Mouse (Mus musculus): ENCODE measurements around the gene Cdk11b. TPM values are rescaled to one million over a fixed set of nuclear protein-coding genes. Genes with fewer than 3 reads are reported as not detected.

Gene Cdk11b
- polyA plus RNA-seq (2015; fragmentation: Nextera tagmentation; extraction: Ambion mirVana), result 54.6 and 56.2 TPM in 2 replicates

DNA sequence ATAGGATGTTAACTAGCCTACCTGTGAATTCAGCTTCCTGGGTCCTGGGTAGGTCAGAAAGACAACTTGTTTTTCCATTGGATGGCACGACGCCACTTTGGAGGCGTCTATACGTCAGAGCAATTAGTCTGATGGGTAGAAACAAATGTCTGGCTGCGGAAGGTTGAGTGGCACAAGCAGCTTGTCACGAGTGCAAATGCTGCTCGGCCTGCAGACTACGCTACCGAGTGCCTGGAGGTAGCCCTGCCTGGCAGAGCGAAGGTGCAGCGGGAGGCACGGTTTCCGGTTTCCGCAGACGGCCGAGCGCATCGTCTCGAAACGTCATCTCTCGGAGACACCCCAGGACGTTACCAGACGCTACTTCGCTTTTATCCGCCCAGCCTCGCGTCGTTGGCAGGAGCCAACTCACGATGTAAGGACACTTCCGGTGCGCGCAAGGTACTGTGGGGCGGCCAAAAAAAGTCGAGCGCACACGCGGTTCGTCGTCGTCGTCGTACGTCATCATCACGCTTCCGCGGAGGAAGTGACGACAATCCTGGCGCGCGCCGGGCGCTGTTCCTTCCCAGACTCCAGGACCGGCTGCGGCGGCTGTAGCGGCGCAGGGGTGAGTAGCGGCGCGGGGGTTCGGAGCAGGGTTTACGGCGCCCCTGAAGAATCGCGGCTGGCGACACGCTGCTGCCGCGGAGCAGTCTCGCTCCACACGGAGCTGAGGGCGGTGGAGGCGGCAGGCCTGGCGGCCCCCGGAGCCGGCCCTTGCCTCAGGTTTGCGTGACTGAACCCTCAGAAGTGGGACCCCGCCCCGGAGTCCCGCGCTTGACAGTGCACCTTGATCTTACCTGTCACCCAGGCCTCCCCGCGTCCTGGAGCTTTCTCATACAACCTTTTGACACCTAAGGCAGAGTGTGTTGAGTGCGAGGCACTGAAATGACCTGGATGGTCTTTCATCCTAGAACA lies at the start of gene Cdk11b:
Gene Cdk11b, plus strand, starts transcription at position 517 of the 954 bp plus-strand sequence.
- Histone ChIP-seq H3K4me3 (peak within 1 kb of the TSS; percentile 93), H3K27me3 (replicated peaks) (no peaks in the 10 kb centered on the region), H3K4me2 (peak within 1 kb of the TSS; percentile 60), H3K4me1 (peaks cover 13% of the 10 kb centered on the region), H3K9ac (peak within 1 kb of the TSS; percentile 74), H3K36me3 (replicated peaks) (peaks cover 25% of the 10 kb centered on the region), H3K27ac (peak within 1 kb of the TSS; percentile 88), H3K9me3 (no peaks in the 10 kb centered on the region)
- ATAC-seq (replicated peaks), result peak; percentile 100
- under 1% methylated on average over 84 of the region's 84 CpGs for WGBS

- Histone ChIP-seq H3K9ac (no peak overlapping the region), H3K9me3 (no peaks in the 10 kb centered on the region), H3K27me3 (replicated peaks) (no peaks in the 10 kb centered on the region), H3K4me1 (no peaks in the 10 kb centered on the region), H3K4me3 (no peak overlapping the region), H3K36me3 (replicated peaks) (peaks cover 9% of the 10 kb centered on the region), H3K27ac (no peak overlapping the region), H3K4me2 (no peak overlapping the region)
- ATAC-seq (replicated peaks), result no peak
- 91% methylated on average over 11 of the region's 11 CpGs for WGBS
Measured at GRCm38 (mm10) chr4:155574931-155575330, 49.7 kb upstream of the Cdk11b start.

GRCm38 (mm10) chr4:155575521-155575920 lies 49.1 kb upstream of the Cdk11b start:
- no peak for ATAC-seq (replicated peaks)
- WGBS, result 82% methylated on average over 8 of the region's 8 CpGs

DNA sequence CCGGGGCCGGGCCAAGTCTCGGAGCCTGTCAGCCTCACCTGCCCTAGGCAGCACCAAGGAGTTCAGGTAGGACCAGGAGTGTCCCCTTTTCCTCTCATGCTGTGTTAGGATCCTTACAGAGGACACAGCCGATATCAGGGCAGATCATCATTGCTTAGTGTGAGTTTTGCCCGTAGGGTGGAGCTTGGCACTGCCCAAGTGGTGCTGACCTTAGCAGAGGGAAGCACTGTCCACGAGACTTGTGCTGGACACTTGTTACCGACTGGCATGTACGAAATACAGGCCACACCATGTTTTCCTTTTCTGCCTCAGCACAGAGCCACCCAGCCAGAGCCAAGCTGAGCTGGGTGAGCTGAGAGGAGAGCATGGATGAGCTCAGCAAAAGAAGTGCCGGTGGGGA lies 47.5 kb upstream of the Cdk11b start:
- no peaks in the 10 kb centered on the region for H3K9me3 ChIP-seq
- no peak overlapping the region for H3K4me3 ChIP-seq
- H3K9ac ChIP-seq, result no peak overlapping the region
- H3K36me3 ChIP-seq (replicated peaks), result peaks cover 12% of the 10 kb centered on the region
- no peaks in the 10 kb centered on the region for H3K27me3 ChIP-seq (replicated peaks)
- 93% methylated on average over 9 of the region's 9 CpGs for WGBS
- no peak overlapping the region for H3K27ac ChIP-seq
- no peak overlapping the region for H3K4me2 ChIP-seq
- no peaks in the 10 kb centered on the region for H3K4me1 ChIP-seq
- no peak for ATAC-seq (replicated peaks)

More at GRCm38 (mm10) chr4:155575521-155575920, 49.1 kb upstream of the Cdk11b start:
- Histone ChIP-seq H3K4me3 (no peak overlapping the region), H3K4me2 (no peak overlapping the region), H3K9ac (no peak overlapping the region), H3K4me1 (no peaks in the 10 kb centered on the region), H3K27me3 (replicated peaks) (no peaks in the 10 kb centered on the region), H3K9me3 (no peaks in the 10 kb centered on the region), H3K36me3 (replicated peaks) (peaks cover 9% of the 10 kb centered on the region), H3K27ac (no peak overlapping the region)

GRCm38 (mm10) chr4:155577741-155578140 lies 46.9 kb upstream of the Cdk11b start:
- Histone ChIP-seq H3K27me3 (replicated peaks) (no peaks in the 10 kb centered on the region), H3K9ac (no peak overlapping the region), H3K4me1 (no peaks in the 10 kb centered on the region), H3K4me2 (no peak overlapping the region), H3K36me3 (replicated peaks) (peaks cover 12% of the 10 kb centered on the region), H3K9me3 (no peaks in the 10 kb centered on the region), H3K27ac (no peak overlapping the region), H3K4me3 (no peak overlapping the region)
- no peak for ATAC-seq (replicated peaks)
- 96% methylated on average over 5 of the region's 5 CpGs for WGBS

DNA sequence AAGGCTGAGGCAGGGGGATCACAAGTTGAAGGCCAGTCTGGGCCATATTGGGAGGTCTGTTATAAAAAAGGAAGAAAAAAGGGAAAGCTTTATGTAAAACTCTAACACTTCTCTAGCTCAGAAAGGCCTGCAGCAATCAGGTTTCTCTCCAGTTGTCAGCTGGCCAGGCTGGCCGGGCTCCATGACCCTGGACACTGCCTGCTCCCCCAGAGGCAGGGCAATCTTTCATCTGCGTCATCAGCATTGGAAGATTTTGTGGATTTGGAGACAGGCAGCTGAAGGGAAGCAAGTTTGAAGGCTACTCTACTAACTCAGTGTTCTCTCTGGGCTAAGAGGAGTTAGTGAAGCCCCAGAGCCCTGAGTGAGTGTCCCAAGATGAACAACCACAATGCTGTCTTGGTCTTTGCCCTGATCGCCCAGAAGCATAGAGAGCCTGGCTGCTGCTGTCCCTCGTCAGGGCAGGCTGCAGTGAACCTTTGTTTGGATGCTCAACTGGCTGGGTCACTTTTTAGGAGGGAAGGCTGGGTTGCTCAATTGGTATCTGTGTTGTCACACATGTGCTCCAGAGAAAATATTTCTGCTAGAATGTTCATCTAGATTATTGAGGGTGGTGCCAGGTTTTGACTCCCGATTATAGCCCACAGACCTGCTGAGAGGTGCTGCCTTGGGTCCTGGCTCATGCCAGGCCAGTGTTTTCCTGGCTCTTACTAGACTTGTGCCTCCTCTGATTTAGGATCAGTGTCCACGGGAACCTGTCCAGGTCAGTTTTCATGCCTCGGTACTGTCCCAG lies 46.1 kb upstream of the Cdk11b start:
- Histone ChIP-seq H3K4me2 (no peak overlapping the region), H3K27me3 (replicated peaks) (no peaks in the 10 kb centered on the region), H3K36me3 (replicated peaks) (peaks cover 17% of the 10 kb centered on the region), H3K9me3 (no peaks in the 10 kb centered on the region), H3K4me1 (no peaks in the 10 kb centered on the region), H3K9ac (no peak overlapping the region), H3K27ac (no peak overlapping the region), H3K4me3 (no peak overlapping the region)
- WGBS, result 89% methylated on average over 7 of the region's 7 CpGs
- ATAC-seq (replicated peaks), result no peak

GRCm38 (mm10) chr4:155580420-155580819 lies 44.2 kb upstream of the Cdk11b start:
- peaks cover 35% of the 10 kb centered on the region for H3K36me3 ChIP-seq (replicated peaks)
- WGBS, result 21% methylated on average over 1 of the region's 1 CpGs
- ATAC-seq (replicated peaks), result no peak; the same call in 1 of the 2 replicates

DNA sequence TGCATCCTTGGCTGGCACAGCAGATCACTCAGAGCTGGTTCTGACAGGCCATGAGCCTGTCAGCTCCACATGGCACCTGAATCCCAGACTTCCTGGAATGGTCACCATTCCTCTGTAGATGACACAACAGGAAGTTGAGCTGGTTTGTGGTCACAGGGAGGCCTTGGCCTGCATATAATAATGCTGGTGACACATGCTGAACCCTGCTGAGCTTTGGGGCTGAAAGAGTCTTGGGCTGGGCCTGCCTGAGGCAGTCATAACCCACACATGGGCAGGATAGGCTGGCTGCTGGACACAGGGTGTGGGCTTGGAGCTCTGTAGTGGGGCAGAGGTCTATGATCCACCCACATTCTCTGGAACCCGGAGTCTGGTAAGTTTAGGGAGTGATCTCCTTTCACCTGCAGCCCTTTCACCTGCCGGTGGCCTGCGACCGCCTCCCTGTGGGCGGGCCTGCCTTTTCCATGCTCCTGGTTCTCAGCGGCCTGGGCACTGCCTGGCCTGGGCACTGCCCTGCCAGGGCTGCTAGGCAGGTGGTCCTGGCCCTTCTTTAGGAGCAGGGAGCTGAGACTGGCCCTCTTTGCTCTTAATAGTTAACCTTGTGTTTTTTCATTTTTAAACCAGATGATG lies 42.3 kb upstream of the Cdk11b start:
- no peak for ATAC-seq (replicated peaks)
- Histone ChIP-seq H3K4me1 (no peaks in the 10 kb centered on the region), H3K4me3 (no peak overlapping the region), H3K27ac (no peak overlapping the region), H3K9ac (no peak overlapping the region), H3K4me2 (no peak overlapping the region), H3K9me3 (no peaks in the 10 kb centered on the region), H3K36me3 (replicated peaks) (peaks cover 38% of the 10 kb centered on the region), H3K27me3 (replicated peaks) (no peaks in the 10 kb centered on the region)
- WGBS, result 95% methylated on average over 6 of the region's 6 CpGs

More at GRCm38 (mm10) chr4:155580420-155580819, 44.2 kb upstream of the Cdk11b start:
- no peaks in the 10 kb centered on the region for H3K9me3 ChIP-seq
- H3K4me3 ChIP-seq, result no peak overlapping the region
- H3K4me1 ChIP-seq, result no peaks in the 10 kb centered on the region
- H3K27ac ChIP-seq, result no peak overlapping the region
- H3K4me2 ChIP-seq, result no peak overlapping the region
- H3K9ac ChIP-seq, result no peak overlapping the region
- H3K27me3 ChIP-seq (replicated peaks), result no peaks in the 10 kb centered on the region

GRCm38 (mm10) chr4:155589356-155589755 lies 35.3 kb upstream of the Cdk11b start:
- no peaks in the 10 kb centered on the region for H3K9me3 ChIP-seq
- no peak for ATAC-seq (replicated peaks)
- no peaks in the 10 kb centered on the region for H3K4me1 ChIP-seq
- no peak overlapping the region for H3K27ac ChIP-seq
- no peaks in the 10 kb centered on the region for H3K27me3 ChIP-seq (replicated peaks)
- H3K36me3 ChIP-seq (replicated peaks), result peaks cover 49% of the 10 kb centered on the region
- no peak overlapping the region for H3K4me2 ChIP-seq
- 93% methylated on average over 5 of the region's 5 CpGs for WGBS
- H3K4me3 ChIP-seq, result no peak overlapping the region
- H3K9ac ChIP-seq, result no peak overlapping the region

DNA sequence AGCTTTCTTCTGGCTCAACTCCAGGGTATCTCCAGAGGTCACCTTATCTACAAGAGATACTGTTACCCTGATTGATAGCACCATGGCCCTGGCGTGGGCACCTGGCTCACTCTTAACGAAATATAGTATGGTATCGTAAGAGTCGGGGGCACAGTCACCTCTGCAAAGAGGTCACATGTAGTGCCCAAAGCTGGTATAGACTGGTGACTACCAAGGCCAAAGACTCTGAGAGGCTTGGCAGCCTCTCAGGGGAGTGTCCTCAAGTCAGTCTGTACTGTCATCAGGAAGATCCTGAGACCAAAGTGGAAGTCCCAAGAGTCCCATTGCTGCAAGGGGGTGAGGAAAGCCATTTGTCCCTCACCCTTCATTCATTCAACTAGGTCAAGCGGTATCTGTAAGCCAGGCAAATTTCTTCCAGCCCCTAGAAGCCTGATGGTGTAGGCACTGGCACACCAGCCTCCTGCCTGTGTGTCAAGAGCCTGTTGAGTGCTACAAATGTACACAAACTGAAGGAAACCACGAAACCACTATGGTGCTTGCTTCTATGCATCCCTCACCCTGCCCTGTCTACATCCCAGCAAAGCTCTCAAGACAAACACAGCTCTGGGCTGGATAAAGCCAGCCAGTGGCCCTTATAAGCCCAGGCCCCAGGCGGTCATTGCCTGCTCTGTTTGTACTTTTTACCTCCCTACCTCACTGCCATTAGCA lies 33.5 kb upstream of the Cdk11b start:
- H3K9me3 ChIP-seq, result no peaks in the 10 kb centered on the region
- no peak overlapping the region for H3K9ac ChIP-seq
- no peak overlapping the region for H3K4me2 ChIP-seq
- H3K27ac ChIP-seq, result no peak overlapping the region
- whole genome bisulfite sequencing, result 87% methylated on average over 7 of the region's 7 CpGs
- H3K27me3 ChIP-seq (replicated peaks), result no peaks in the 10 kb centered on the region
- H3K4me1 ChIP-seq, result no peaks in the 10 kb centered on the region
- no peak for ATAC-seq (replicated peaks)
- H3K36me3 ChIP-seq (replicated peaks), result peaks cover 37% of the 10 kb centered on the region
- H3K4me3 ChIP-seq, result no peak overlapping the region

GRCm38 (mm10) chr4:155593780-155594179 lies 30.9 kb upstream of the Cdk11b start:
- no peak overlapping the region for H3K4me2 ChIP-seq
- H3K9ac ChIP-seq, result no peak overlapping the region
- H3K4me1 ChIP-seq, result no peaks in the 10 kb centered on the region
- peaks cover 17% of the 10 kb centered on the region for H3K36me3 ChIP-seq (replicated peaks)
- H3K27me3 ChIP-seq (replicated peaks), result no peaks in the 10 kb centered on the region
- ATAC-seq (replicated peaks), result no peak
- no peak overlapping the region for H3K4me3 ChIP-seq
- 63% methylated on average over 1 of the region's 1 CpGs for WGBS
- no peaks in the 10 kb centered on the region for H3K9me3 ChIP-seq
- H3K27ac ChIP-seq, result no peak overlapping the region
